Mouse (Mus musculus): ENCODE measurements at regions not wholly inside any gene's neighbourhood (a gene's known extent, or its start where the extent isn't known, plus 50 kb on each side); places are given as distances from the start of the nearest gene placed in this dataset.

DNA sequence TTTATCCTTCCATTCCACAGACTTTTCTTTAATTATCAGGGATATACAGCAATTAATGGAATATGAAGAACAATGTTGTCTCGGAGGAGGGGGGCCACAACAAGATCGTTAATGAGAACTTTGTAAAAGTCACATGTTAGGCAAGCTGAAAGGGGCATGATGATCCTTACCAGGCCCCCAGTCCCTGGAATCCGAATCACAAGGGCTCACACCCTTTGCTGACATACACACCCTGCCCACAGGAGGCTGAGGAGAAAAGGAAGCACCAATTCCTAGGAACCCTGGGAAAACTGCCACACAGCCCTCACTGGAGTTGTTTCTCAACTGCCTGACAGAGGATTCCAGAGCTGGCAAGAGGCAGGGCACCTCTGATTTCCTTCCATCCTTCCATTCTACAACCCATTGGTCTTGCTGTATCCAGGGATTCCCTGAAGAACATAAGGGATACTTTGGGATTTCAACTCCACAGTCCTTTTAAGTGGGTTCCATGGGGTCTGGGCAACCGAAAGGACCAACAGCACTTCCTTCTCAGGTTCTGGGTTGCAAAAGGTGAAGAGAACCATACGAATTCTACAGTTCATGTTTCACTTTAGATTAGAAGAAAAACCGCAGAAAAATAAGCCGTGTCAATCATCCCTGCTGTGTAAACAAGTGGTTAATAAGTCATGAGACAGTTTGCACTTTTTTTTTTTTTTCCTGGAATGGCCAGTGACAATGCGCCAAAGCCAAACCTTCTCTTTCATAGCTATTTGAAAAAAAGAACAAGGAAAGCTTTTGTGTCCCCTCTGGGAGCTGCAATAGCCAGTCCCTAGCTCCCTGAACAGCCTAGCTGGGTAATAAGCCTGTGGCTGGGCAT lies 112.2 kb downstream of the Apob start:
- TF ChIP-seq CTCF (IDR thresholded peaks at IDR 0.05; ENCODE audit: borderline replicate concordance, extremely low read depth, insufficient read depth, insufficient read length) (no peak), POLR2A (IDR thresholded peaks at IDR 0.05; ENCODE audit: borderline replicate concordance, extremely low read depth, insufficient read depth, insufficient read length, poor library complexity, severe bottlenecking) (no peak)
